Mouse (Mus musculus): ENCODE measurements around the gene Gm49776.

Gm49776 gene

GRCm38 (mm10) chr16:18234671-18235388 lies 23.3 kb downstream of the Gm49776 start, which contains the start of gene Zdhhc8:
Zdhhc8 (minus strand) TSS chr16:18235136.
- peak; percentile 71 for DNase-seq (ENCODE audit: low read depth)

- peak; percentile 36 for DNase-seq (ENCODE audit: low read depth)
These were observed 24.0 kb downstream of the Gm49776 start for GRCm38 (mm10) chr16:18233919-18234670.

DNA sequence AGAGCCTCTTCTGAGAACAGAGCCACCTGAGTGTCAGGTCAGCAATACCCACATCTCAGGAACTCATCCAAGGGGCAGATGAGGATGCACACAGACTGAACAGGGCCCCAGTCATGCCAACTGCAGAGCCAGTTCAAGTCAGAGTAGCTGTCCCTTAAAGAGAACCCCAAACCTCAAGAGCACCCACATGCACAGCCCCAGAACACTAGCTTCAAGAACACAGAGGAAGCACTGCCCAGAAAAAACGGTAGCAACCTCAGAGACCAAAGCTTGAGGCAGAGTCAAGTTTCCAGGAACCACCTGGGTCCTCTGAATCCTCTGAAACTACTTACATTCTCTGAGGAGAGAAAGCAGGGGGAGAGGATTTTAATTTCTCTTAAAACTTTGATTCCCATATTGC lies 24.7 kb downstream of the Gm49776 start:
- peak; percentile 22 for DNase-seq (ENCODE audit: low read depth)

DNA sequence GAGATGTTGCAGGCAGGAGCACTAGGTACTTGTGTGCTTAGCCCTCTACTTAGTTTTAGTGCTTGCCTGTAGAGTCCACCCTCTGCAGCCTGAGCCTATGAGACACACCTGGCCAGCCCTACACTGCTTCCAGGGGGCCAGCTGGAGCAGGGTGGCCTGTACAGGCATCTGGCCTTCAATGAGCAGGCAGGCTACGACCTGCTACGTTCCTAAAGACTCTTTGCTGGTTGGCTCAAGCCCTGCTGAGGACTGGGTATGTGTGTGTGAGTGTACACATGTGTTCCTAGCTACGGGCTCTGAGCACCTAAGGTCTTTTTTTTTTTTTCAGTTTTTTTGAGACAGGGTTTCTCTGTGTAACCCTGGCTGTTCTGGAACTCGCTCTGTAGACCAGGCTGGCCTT lies 26.7 kb downstream of the Gm49776 start:
- no peak for DNase-seq (ENCODE audit: low read depth)

DNA sequence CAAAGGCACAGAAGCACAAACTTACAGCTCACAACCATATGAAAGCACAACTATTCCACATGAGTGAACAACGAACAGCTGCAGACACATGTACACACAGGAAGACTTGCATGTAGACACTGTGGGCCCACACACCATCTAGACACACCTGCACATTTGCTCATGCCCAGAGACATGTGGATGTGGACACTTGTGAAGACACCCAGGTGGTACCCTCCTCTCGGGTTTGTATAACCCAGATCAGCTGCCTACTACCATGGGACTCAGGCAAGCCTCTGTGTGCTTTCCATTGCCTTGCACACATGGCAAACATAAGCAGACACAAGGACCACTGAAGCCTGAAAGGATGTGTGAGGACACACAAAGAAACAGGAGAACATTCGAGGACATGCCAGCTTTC lies 27.1 kb downstream of the Gm49776 start:
- no peak for DNase-seq (ENCODE audit: low read depth)

GRCm38 (mm10) chr16:18230617-18231016 lies 27.5 kb downstream of the Gm49776 start:
- no peak for DNase-seq (ENCODE audit: low read depth)

- DNase-seq (ENCODE audit: low read depth) = no peak
These were observed 28.5 kb downstream of the Gm49776 start for GRCm38 (mm10) chr16:18229622-18230021.

DNA sequence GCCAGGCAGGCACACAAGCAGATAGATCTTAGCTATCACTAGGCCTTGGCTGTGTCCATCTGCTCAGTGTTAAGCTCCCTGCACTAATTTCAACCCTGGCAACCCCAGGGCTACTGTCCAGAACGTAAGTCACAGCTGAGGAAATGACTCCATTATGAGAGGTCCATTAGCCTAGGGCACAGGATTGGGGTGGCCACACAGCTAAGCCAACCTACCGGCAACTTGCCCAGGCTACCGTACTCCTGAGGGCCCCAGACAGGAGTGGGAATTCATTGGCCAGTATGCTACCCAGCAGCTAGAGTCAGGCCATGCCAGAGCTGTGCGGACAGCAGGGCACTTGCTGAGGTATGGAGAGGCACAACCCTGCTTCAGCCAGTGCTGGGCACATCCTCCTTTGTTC lies 29.3 kb downstream of the Gm49776 start:
- DNase-seq (ENCODE audit: low read depth) = no peak

DNA sequence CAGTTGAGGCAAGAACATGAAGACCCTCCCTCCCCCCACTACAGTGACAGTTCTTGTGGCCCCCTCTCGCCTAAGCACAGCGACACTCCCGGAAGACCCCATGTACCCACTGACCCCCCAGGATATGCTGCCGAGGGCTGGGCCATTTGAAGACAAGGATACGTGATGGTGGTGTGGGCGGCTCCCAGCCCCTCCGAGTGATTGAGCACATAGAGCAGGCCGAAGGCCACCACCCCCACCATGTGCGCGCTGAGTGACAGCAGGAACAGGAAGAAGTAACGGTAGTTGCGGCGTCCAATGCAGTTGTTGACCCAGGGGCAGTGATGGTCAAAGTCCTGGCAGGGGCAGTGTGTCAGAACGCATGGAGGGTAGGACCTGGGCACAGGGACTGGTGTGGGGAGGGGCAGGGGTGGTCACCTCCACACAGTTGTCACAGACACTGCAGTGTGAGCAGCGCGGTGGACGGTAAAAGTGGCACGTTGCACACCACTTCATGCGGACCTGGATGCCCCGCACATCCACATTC lies 30.2 kb downstream of the Gm49776 start:
- no peak for DNase-seq (ENCODE audit: low read depth)

DNA sequence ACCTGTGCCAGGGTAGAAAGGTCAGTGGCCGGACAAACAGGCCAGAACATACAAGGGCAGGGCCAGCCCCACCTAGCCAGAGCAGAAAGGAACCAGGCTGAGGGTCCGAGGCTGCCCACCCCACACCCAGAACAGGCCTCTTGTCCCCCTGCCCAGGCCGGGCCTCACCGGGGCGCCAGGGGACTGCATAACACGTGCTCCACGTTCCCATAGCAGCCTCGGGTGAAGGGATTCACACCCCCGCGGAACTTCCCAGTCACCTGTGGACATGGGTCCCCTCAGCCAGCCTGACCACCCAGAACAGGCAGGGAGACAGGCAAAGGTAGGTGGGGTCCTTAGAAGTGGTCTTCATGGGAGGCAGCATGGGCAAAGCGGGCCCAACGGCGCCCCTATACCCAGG lies 30.9 kb downstream of the Gm49776 start:
- no peak for DNase-seq (ENCODE audit: low read depth)

GRCm38 (mm10) chr16:18222188-18222587 lies 35.9 kb downstream of the Gm49776 start:
- no peak for DNase-seq (ENCODE audit: low read depth)

- DNase-seq (ENCODE audit: low read depth) = no peak
These were observed 36.6 kb downstream of the Gm49776 start for GRCm38 (mm10) chr16:18221543-18221898.

- DNase-seq (ENCODE audit: low read depth) = no peak
These were observed 37.1 kb downstream of the Gm49776 start for GRCm38 (mm10) chr16:18220856-18221542.

- DNase-seq (ENCODE audit: low read depth) = no peak
These were observed 38.1 kb downstream of the Gm49776 start for GRCm38 (mm10) chr16:18220001-18220400.

GRCm38 (mm10) chr16:18218580-18218996 lies 39.5 kb downstream of the Gm49776 start:
- DNase-seq (ENCODE audit: low read depth) = no peak

- no peak for DNase-seq (ENCODE audit: low read depth)
These were observed 40.5 kb downstream of the Gm49776 start, which contains the start of gene Ccdc188 for GRCm38 (mm10) chr16:18217579-18217978. Ccdc188 (plus strand) TSS chr16:18217879.

GRCm38 (mm10) chr16:18214858-18215257 lies 43.3 kb downstream of the Gm49776 start:
- no peak for DNase-seq (ENCODE audit: low read depth)

DNA sequence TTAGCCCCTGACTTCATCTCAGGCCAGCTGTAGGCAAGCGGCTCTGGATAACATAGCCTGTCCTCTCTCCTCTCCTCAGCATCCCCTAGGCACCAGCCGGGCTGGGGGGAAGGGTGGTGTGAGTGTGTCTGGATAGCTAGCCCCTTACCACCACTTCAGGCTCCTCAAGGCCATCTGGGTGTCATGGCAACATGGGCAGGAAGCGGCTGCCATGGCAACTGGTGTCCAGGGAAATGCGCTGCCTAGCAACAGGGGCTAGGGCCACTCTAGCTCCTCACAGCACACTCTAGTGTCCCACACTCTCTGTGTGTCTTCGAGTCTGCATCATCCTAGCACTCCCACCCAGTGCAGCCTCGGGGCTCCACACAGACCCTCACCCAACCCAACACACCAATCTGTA lies 44.4 kb downstream of the Gm49776 start:
- DNase-seq (ENCODE audit: low read depth) = no peak

DNA sequence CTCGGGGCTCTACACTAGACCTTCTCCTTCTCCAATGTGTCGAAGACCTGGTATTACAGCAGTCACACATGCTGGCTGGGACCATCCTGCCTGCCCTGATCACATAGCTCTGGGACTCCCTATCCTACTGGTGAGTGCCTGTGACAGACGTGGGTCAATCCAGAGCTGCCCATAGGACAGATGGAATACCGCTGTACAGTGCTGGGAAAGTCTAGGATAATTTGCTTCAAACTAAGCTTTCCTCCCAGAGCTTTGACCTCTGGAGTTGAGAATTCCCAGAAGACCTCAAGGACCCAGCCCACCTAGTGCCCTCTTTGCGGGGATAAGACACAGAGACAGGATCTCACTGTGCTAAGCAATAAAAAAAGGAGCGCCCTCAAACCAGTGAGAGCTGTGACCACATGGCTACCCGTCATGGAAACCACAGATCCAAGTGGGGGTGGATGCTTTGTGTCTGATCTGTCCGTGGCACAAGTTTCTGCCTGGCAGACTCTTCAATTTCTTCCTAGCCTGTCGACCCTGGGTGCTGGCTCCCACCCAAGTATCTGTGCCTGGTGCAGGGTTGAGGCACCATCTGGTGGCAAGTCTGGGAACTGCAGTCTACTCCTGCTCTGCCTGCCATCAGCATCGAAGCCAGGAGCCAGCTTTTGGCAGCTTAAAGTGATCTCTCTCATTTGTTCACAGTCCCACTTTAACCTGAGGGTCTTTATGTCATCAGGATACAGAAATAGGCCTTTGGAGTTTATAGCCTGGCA lies 46.5 kb downstream of the Gm49776 start:
- DNase-seq (ENCODE audit: low read depth) = peak; percentile 75

DNA sequence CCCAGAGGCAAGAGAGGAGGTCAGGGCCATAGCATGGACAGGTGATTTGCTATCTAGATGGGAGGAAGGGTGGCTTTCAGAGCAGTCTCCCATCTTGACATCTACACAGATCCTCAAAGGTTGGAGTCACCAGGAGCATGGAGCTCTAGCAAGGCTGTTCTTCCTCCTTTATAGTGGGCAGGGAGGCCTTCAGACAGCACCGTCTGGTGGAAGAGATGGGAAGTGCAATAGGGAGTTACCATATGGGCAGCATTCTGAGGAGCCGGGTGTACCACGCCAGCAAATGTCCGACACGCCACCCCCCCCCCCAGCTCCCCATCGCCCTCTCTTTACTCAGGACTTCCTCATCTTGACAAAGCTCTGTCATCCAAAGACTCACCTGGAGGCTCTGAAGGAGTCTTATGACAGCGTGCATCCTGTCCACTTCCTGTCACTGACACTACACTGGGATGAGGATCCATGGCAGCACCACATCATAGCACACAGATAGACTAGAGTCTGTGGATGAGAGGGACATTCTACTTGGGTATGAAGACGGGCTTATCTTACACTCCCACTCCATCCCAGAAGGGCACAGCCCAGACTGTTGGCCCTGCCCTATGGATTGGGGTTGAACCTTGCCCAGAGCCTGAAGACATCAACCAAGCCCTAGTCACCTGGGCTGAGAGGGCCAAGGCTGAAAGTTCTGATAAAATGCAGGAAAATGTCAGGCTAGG lies 47.3 kb downstream of the Gm49776 start:
- DNase-seq (ENCODE audit: low read depth) = peak; percentile 62

GRCm38 (mm10) chr16:18203430-18204091 lies 54.6 kb downstream of the Gm49776 start:
- no peak for DNase-seq (ENCODE audit: low read depth)

All from induced T-regulatory cell, adult 2 months (primary cell).